Mouse (Mus musculus): Measurements from ENCODE around the gene Acot12. TPM values are rescaled to one million over a fixed set of nuclear protein-coding genes. Genes with fewer than 3 reads are reported as not detected.

Acot12 gene
- polyA plus RNA-seq (2016; fragmentation: Nextera tagmentation; extraction: Ambion mirVana): not detected in 2 replicates

DNA sequence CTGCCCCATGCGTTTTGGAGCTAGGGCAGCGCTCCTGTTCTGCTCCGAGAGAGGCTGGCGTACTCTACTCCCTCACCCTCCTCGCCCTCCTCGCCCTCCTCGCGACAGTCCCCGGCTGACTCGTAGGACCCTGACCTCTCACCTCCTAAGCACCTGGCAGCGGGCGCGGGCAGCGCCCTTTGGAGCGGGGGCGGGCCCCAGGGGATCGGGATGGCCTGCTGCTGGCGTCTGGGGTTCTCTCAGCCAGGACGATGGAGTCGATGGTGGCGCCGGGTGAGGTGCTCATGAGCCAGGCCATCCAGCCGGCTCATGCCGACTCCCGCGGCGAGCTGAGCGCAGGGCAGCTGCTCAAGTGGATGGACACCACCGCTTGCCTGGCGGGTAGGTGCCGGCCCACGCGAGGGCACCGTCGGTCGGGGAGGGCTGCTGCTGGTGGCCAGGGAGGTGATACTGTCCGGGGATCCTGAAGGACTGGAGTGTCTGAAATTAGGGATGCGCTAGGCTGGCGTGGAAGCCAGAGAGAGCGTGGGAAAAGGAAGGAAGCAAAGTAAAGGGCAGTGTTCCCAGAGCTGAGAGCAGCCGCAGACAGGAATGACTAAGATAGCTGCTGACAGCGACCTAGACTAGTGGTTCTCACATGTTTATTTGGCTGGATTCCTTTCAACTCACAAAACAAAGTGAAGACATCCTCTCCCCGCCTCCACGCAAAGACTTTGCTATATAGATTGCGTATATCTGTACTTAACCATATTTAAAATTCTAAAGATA is at the start of gene Acot12:
TSS of gene Acot12 (plus strand) at position 233 of the 768 bp plus-strand sequence.
- Histone ChIP-seq H3K4me1 (peaks cover 9% of the 10 kb centered on the region), H3K27me3 (ENCODE audit: poor library complexity, severe bottlenecking) (peaks cover 30% of the 10 kb centered on the region), H3K27ac (peak within 1 kb of the TSS; percentile 77), H3K4me3 (peak within 1 kb of the TSS; percentile 61), H3K9me3 (no peaks in the 10 kb centered on the region), H3K36me3 (replicated peaks) (no peaks in the 10 kb centered on the region)
- WGBS: 9% methylated on average over 45 of the region's 45 CpGs
- peak; percentile 40 for DNase-seq (ENCODE audit: extremely low spot score, low spot score)

DNA sequence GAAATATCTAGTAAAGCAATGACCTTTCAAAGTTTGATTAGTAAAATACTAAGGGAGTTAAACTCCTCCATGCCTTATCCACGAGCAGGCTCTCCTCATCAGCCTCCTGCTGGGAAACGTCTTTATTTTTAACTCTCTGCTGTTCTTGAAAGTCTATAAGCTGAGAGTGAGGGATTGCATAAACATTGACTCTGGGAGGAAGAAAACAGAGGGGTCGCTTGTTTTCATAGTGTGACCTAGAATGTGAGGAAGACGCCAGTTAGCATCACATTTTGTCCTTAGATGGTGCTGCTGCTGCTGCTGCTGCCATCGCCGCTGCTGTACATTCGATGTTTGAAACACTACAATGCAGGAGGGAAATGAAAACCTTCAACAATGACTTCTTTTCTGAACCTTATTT is 47.7 kb upstream of the Acot12 start:
- 62% methylated on average over 7 of the region's 7 CpGs for WGBS
- no peaks in the 10 kb centered on the region for H3K27me3 ChIP-seq (ENCODE audit: poor library complexity, severe bottlenecking)
- H3K4me3 ChIP-seq: no peak overlapping the region
- no peak for DNase-seq (ENCODE audit: extremely low spot score, low spot score)
- no peak overlapping the region for H3K27ac ChIP-seq
- H3K36me3 ChIP-seq (replicated peaks): peaks cover 23% of the 10 kb centered on the region
- H3K9me3 ChIP-seq: no peaks in the 10 kb centered on the region
- H3K4me1 ChIP-seq: no peaks in the 10 kb centered on the region

GRCm38 (mm10) chr13:91695406-91695805 is 45.9 kb upstream of the Acot12 start:
- Histone ChIP-seq H3K36me3 (replicated peaks) (peaks cover 23% of the 10 kb centered on the region), H3K4me1 (no peaks in the 10 kb centered on the region), H3K27ac (no peak overlapping the region), H3K9me3 (no peaks in the 10 kb centered on the region), H3K27me3 (ENCODE audit: poor library complexity, severe bottlenecking) (no peaks in the 10 kb centered on the region), H3K4me3 (no peak overlapping the region)
- WGBS: 94% methylated on average over 2 of the region's 2 CpGs
- no peak for DNase-seq (ENCODE audit: extremely low spot score, low spot score)

DNA sequence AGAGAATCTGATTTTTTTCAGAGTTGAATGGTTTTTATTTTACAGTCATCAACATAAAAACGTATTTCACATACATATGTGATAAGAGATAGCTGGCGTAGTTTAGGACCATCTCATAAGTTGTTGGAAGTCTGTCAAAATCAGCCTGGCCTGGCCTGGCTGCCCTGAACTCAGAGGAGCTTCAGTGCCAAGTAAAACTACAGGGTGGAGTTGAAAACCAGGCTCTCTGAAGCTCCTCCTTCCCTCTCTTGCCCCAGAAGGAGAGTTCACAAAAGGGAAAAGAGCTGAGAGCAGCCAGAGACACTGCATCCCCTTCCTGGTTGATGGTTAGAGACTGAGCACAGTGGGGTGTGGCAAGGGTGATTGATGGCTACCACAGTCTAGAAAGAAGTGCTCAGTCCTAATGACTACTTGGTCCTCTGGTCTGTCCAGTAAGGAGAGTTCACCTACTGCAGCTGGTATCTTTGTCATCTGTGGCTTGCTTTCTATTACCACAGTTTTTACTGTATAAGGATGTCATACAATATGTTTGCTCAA is 45.1 kb upstream of the Acot12 start:
- 91% methylated on average over 2 of the region's 2 CpGs for WGBS
- H3K27me3 ChIP-seq (ENCODE audit: poor library complexity, severe bottlenecking): no peaks in the 10 kb centered on the region

GRCm38 (mm10) chr13:91697011-91697410 is 44.3 kb upstream of the Acot12 start:
- H3K9me3 ChIP-seq: no peaks in the 10 kb centered on the region
- WGBS: 42% methylated on average over 3 of the region's 3 CpGs
- DNase-seq (ENCODE audit: extremely low spot score, low spot score): no peak
- no peak overlapping the region for H3K27ac ChIP-seq
- H3K4me1 ChIP-seq: no peaks in the 10 kb centered on the region
- H3K4me3 ChIP-seq: no peak overlapping the region
- H3K36me3 ChIP-seq (replicated peaks): peaks cover 24% of the 10 kb centered on the region
- H3K27me3 ChIP-seq (ENCODE audit: poor library complexity, severe bottlenecking): no peaks in the 10 kb centered on the region

More for the DNA sequence above, 45.1 kb upstream of the Acot12 start:
- Histone ChIP-seq H3K4me1 (no peaks in the 10 kb centered on the region), H3K9me3 (no peaks in the 10 kb centered on the region), H3K36me3 (replicated peaks) (peaks cover 27% of the 10 kb centered on the region), H3K27ac (no peak overlapping the region), H3K4me3 (no peak overlapping the region)
- DNase-seq (ENCODE audit: extremely low spot score, low spot score): no peak

- H3K4me3 ChIP-seq: no peak overlapping the region
- H3K9me3 ChIP-seq: no peaks in the 10 kb centered on the region
- no peaks in the 10 kb centered on the region for H3K4me1 ChIP-seq
- 89% methylated on average over 6 of the region's 6 CpGs for WGBS
- no peak overlapping the region for H3K27ac ChIP-seq
- DNase-seq (ENCODE audit: extremely low spot score, low spot score): no peak
- H3K36me3 ChIP-seq (replicated peaks): peaks cover 22% of the 10 kb centered on the region
- no peaks in the 10 kb centered on the region for H3K27me3 ChIP-seq (ENCODE audit: poor library complexity, severe bottlenecking)
These were observed 39.0 kb upstream of the Acot12 start for GRCm38 (mm10) chr13:91702337-91702736.

GRCm38 (mm10) chr13:91719487-91719886 is 21.8 kb upstream of the Acot12 start:
- DNase-seq (ENCODE audit: extremely low spot score, low spot score): no peak
- 93% methylated on average over 6 of the region's 6 CpGs for WGBS
- no peak overlapping the region for H3K4me3 ChIP-seq
- H3K27ac ChIP-seq: no peak overlapping the region
- no peaks in the 10 kb centered on the region for H3K36me3 ChIP-seq (replicated peaks)
- H3K27me3 ChIP-seq (ENCODE audit: poor library complexity, severe bottlenecking): no peaks in the 10 kb centered on the region
- no peaks in the 10 kb centered on the region for H3K4me1 ChIP-seq
- H3K9me3 ChIP-seq: no peaks in the 10 kb centered on the region

- H3K27ac ChIP-seq: no peak overlapping the region
- no peaks in the 10 kb centered on the region for H3K9me3 ChIP-seq
- no peaks in the 10 kb centered on the region for H3K27me3 ChIP-seq (ENCODE audit: poor library complexity, severe bottlenecking)
- 66% methylated on average over 8 of the region's 8 CpGs for WGBS
- no peaks in the 10 kb centered on the region for H3K36me3 ChIP-seq (replicated peaks)
- no peak overlapping the region for H3K4me3 ChIP-seq
- no peak for DNase-seq (ENCODE audit: extremely low spot score, low spot score)
- no peaks in the 10 kb centered on the region for H3K4me1 ChIP-seq
These were observed 18.1 kb upstream of the Acot12 start for GRCm38 (mm10) chr13:91723108-91723735.

DNA sequence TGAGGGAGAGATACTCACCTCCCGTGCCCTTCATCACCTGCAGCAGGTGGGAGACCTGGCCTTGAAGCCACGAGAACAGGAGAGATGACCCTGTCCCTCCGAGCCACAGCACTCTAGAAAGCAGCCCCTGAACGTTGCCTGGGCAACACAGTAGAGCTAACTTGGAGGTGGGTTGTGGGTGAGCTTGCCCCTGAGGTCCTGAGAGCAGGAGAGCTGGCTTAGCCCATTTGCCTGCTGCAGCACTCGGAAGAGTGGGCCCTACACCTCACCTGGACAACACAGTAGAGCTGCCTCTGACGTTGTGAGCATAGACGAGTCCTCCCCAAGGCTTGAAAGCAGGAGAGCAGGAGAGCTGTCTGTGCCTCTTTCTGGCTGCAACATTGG is 17.6 kb upstream of the Acot12 start:
- Histone ChIP-seq H3K4me1 (no peaks in the 10 kb centered on the region), H3K27me3 (ENCODE audit: poor library complexity, severe bottlenecking) (no peaks in the 10 kb centered on the region), H3K27ac (no peak overlapping the region), H3K9me3 (no peaks in the 10 kb centered on the region), H3K4me3 (no peak overlapping the region), H3K36me3 (replicated peaks) (no peaks in the 10 kb centered on the region)
- DNase-seq (ENCODE audit: extremely low spot score, low spot score): no peak
- 77% methylated on average over 7 of the region's 7 CpGs for WGBS

DNA sequence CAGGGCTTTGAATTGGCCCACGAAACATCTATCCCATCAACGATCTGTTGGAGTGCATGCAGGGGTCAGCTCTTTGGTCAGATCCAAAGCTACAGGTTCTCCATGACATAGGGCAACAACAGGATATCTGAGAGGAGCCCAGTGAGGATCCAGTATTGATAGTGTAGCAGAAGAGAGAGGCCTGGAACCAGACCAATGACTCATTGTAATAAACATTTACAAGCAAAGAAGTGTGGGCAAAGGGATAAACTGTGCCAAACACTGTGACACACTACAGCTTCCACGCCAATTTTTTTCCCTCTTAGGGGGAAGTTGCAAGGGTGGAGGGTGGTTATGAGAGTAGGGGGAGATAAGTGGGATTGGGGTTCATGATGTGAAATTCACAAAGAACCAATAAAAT is 17.1 kb upstream of the Acot12 start:
- Histone ChIP-seq H3K36me3 (replicated peaks) (no peaks in the 10 kb centered on the region), H3K4me1 (no peaks in the 10 kb centered on the region), H3K4me3 (no peak overlapping the region), H3K9me3 (no peaks in the 10 kb centered on the region), H3K27ac (no peak overlapping the region), H3K27me3 (ENCODE audit: poor library complexity, severe bottlenecking) (no peaks in the 10 kb centered on the region)
- 87% methylated on average over 3 of the region's 3 CpGs for WGBS
- no peak for DNase-seq (ENCODE audit: extremely low spot score, low spot score)

GRCm38 (mm10) chr13:91725130-91725529 is 16.2 kb upstream of the Acot12 start:
- H3K4me1 ChIP-seq: no peaks in the 10 kb centered on the region
- no peaks in the 10 kb centered on the region for H3K27me3 ChIP-seq (ENCODE audit: poor library complexity, severe bottlenecking)
- no peak overlapping the region for H3K27ac ChIP-seq
- no peaks in the 10 kb centered on the region for H3K36me3 ChIP-seq (replicated peaks)
- no peak overlapping the region for H3K4me3 ChIP-seq
- 81% methylated on average over 3 of the region's 3 CpGs for whole genome bisulfite sequencing
- no peak for DNase-seq (ENCODE audit: extremely low spot score, low spot score)
- H3K9me3 ChIP-seq: no peaks in the 10 kb centered on the region

DNA sequence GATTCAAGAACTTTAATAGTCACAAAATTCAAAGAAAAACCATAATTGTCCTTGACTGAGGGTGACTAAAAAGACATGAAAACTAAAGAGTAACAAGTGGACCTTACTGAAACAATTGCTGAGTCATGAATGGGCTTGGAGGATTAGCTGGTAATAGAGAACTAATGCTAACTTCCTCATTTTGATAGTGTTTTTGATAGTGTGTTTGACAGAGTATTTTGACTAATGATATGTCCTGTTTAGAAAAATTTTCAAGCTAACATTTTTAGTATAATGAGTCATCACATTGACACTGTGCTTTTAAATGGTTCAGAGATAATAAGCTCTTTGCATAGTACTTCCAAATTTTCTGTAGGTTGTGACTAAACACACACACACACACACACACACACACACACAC is 13.4 kb upstream of the Acot12 start:
- no peak for DNase-seq (ENCODE audit: extremely low spot score, low spot score)
- H3K36me3 ChIP-seq (replicated peaks): no peaks in the 10 kb centered on the region
- no peaks in the 10 kb centered on the region for H3K9me3 ChIP-seq

DNA sequence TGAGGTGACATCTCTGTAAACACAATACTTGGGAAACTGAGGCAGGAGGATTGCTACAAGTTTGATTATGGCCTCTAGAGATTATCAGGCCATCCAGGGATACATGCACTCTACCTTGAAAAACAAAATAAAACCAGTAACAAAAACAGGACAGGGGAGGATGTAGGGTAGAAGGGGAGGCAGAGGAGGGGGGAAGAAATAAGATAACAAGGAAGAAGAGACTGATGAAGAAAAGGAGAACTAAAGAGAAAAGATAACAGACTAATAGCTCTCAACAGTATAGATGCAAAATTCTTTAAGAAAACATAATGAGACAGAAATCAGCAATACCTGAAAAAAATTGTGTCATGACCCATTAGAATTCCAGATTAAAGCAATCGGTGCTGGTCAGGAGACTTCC is 4.1 kb upstream of the Acot12 start:
- peaks cover 22% of the 10 kb centered on the region for H3K27me3 ChIP-seq (ENCODE audit: poor library complexity, severe bottlenecking)
- DNase-seq (ENCODE audit: extremely low spot score, low spot score): no peak
- no peaks in the 10 kb centered on the region for H3K9me3 ChIP-seq
- H3K27ac ChIP-seq: no peak overlapping the region
- H3K4me3 ChIP-seq: no peak overlapping the region
- 90% methylated on average over 1 of the region's 1 CpGs for WGBS
- peaks cover 9% of the 10 kb centered on the region for H3K4me1 ChIP-seq
- no peaks in the 10 kb centered on the region for H3K36me3 ChIP-seq (replicated peaks)

More for the DNA sequence above, 13.4 kb upstream of the Acot12 start:
- H3K27me3 ChIP-seq (ENCODE audit: poor library complexity, severe bottlenecking): no peaks in the 10 kb centered on the region
- no peak overlapping the region for H3K27ac ChIP-seq
- no peaks in the 10 kb centered on the region for H3K4me1 ChIP-seq
- H3K4me3 ChIP-seq: no peak overlapping the region

Data from forebrain, embryonic 10.5 days (tissue).